Mouse (Mus musculus) hematopoietic stem cell, adult 5-6 weeks (primary cell): ENCODE measurements around the gene Hmga1. TPM values are rescaled to one million over a fixed set of nuclear protein-coding genes. Genes with fewer than 3 reads are reported as not detected.

ENCODE experiments used
- ATAC-seq, 2 experiments: fragments of 125-278 bp in 1 of 2; replicated peaks in 1 of 2; 2 replicates each; pipeline ENCODE4 v1.8.0; 2016 to 2017; ENCODE audit warnings: inconsistent platforms in 2 of 2, mild to moderate bottlenecking in 2 of 2, moderate number of reproducible peaks in 2 of 2, low read depth in 1 of 2, moderate TSS enrichment in 1 of 2; ENCODE audit not compliant: low FRiP score in 2 of 2, poor library complexity in 2 of 2, severe bottlenecking in 2 of 2, insufficient read depth in 1 of 2, low TSS enrichment in 1 of 2
- total RNA-seq: library from RNA; stranded (forward); fragments of 172-1452, 232-1000 nt; gene quantifications from 2 replicates; pipeline ENCODE4 v1.2.3, GENCODE M21; 2017

Gene Hmga1
- total RNA-seq, 1 experiment from 2014 or later = 95.5 TPM

DNA sequence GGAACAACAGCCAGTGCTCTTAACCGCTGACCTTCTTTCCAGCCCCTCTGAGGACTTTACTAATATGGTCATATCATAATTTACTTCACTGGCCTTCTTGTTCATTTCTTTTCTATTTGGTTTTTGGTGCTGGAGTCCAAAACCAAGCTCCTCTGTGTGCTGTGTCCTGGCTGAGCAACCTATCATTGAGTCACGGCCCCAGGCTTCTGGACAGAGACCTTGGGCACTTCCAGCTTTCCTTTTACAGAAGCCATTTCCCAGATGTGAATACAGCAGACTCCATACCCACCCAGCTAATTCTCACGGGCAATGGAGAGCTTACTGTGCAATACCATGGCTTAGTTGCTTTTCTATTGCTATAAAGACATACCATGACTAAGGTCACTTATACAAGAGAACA is 44.0 kb downstream of the Hmga1 start:
- ATAC-seq = no peak

DNA sequence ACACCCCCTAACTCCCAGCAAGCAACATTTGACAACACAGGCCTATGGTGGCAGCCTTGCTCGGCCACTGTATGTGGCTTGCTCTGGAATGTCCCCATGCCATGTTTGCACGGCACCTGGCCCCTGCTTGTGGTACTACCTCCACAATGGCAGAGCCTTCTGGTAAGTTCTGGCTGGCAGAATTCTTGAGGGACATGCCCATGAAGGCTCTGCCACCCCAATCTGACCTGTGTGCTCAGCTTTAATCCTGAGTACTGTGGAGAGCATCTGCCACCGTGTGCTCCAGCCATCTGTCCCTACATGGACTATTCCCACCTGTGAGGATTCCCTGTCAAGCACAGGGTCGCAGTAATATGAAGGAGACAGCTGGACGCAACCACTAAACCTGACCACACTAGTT is 44.6 kb downstream of the Hmga1 start:
- ATAC-seq = no peak

DNA sequence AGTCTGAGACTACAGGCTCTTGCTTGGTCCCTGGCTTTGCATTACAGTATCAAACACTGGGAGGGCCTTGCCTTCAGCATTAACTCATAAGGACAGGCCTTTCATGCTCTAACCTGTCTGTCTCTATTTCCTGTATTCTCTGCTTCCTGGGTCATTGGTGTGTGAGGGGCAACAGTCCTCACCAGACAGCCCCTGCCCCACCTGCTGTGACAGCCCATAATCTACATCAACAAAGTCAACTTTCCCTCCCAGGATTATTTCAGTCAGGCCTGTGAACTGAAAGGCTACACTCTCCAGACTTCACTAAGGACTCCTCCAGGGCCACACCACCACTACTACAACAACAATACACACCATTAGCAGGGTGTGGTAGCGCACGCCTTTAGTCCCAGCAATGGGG is 46.7 kb downstream of the Hmga1 start:
- ATAC-seq = no peak

DNA sequence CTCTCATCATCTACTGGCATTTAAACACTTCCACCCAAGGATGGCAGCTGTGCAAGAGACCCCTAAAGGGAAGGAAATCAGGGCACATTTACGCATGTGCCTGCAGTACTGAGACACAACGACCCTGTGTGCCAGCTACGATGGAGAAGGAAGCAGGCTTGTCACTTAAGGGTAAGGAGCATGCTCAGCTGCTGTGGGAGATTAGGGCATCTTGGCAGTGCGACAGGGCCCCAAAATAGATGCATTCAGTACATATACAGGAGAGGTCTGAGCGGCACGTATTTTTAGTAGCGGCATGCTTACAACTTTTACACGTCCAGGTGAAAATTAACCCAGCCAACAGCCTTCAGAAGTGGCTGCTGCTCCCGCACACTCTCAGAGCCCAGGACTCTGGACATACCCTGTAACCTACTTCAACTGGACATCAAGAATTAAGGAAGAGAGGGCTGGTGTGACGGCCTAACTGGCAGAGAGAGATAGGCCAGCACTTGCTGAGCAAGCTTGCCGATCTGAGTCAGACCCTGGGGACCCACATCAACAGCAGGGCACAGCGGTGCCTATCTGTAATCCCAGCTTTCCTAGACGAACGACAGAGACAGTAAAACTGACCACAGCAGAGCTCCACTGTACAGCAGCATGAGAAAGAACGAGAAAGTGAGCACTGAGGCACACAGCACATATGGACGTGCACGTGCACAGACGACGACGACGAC is 47.4 kb downstream of the Hmga1 start:
- ATAC-seq = peak; percentile 55 to 61; a peak in 3 of 4 replicates

DNA sequence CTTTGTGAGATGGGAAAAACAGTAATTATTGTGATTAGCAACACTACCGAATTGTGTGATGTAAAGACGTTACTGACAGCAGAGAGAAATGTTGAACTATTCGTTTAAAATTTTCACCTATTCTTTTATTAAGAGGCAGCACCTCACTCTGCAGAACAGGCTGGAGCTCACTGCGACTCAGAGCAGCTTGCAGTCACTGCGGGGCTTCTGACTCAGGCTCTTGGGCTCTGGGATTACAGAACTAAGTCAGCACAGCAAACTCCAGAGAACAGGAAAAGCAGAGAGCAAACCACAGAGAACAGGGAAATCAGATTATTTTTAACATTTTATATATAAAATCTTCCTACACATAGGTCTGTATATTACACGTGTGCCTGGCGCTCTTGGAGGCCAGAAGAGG is 53.3 kb downstream of the Hmga1 start:
- ATAC-seq = no peak

DNA sequence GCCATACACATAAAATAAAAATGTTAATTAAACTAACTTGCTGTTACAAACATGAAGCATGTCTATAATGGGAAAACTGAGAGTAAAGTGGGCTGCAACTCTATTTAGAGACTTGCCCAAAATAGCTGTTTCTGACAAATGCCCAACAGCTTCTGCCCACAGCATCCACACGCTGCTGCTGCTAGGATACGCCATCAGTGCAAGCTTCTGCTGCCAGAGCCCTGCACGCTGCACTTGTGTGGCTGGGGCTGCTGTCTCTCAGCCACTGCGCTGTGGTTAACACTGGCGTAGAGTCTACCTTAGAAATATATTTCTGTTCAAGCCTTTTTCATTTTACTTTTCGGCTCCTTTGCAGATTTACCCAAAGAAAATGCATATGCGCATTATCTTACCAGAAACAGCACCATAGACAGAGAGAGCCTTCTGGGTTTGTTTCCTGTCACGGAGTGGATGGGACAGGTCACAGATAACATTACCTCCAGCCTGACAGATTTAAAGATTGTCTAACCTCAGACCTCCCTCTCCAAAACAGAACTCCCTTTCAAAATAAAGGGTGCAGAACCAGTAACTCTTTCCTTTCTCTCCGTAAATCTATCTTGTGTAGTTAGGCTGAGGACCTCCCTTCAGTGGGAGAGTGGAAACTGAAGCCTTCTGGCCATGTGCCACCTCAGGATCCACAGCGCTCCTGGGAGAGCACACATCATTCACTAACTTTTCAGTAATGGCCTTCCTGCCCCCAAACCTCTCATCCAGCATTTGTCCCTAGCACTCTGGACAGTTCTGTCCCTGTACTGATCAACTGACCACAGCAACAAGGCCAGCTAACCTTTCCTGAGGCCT is 54.6 kb downstream of the Hmga1 start:
- ATAC-seq = no peak

DNA sequence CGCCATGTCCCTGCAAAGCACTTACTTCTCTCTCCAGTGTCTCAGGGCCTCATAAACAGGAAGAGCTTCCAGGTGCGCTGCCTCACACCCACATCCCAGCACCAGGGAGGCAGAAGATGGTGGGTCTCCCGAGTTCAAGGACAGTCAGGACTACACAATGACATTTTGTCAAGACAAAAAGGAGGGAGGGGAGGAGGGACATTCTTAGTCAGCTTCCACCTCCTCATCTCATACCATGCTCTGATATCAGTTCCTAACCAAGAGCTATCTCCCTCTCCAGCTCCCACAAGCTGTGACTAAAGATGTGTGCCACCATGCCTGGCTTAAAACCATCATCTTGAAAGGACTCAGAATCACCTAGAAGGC is 55.2 kb downstream of the Hmga1 start:
- ATAC-seq = no peak

DNA sequence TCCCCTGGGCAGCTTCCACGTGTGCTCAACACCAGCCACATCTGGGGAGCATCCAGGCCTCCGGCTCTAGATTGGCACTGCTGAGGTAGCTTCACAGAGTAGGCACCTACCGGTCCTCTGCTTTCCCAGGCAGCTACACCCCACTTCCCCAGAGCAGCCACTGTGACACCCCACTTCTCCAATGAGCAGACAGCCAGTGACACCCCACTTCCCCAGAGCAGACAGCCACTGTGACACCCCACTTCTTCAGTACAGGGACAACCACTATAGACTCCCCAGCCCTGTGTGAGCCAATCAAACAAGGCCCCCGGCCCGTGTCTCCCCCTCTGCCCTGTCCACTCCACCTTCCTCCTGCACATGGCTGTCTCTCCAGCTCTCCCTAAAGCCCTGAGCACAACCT is 55.7 kb downstream of the Hmga1 start:
- no peak for ATAC-seq

DNA sequence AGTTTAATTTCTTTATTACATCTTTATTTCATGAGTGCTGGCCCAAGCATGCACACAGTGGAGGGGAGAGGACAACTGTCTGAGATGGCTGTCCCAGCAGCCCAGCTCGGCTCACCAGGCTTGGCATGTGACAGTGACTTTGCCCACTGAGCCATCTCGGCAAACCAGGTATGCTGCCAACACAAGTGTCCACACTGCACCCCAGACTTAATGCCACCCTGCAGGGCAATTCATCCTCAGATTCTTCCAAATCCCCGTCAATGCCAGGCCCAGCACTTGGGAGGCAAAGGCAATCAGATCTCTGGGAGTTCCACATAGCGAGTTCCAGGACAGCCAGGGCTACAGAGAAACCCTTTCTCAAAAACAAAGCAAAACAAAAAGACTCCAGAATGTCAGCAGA is 56.7 kb downstream of the Hmga1 start:
- ATAC-seq = no peak

Other genes with a start within 250 kb of the Hmga1 start
- not detected in 2 replicates for gene Grm4, start 35.1 kb upstream of the Hmga1 start, total RNA-seq
- gene AI413582, start 9.3 kb downstream of the Hmga1 start, total RNA-seq = 13.8 and 14.5 TPM in 2 replicates
- gene Nudt3, start 67.0 kb downstream of the Hmga1 start, total RNA-seq = 126 and 211 TPM in 2 replicates
- gene RPS10-NUDT3, start 78.7 kb downstream of the Hmga1 start, total RNA-seq = not detected in 2 replicates
- 2,185 and 3,551 TPM in 2 replicates for gene Rps10, start 80.2 kb downstream of the Hmga1 start, total RNA-seq
- gene Pacsin1, start 99.0 kb downstream of the Hmga1 start, total RNA-seq = 0.25 TPM in 1 of 2 replicates, not detected in the other
- gene Spdef, start 172.5 kb downstream of the Hmga1 start, total RNA-seq = not detected in 2 replicates